In genomic region chr9:33826116-33826515, GRCm38 (mm10) we compare ENCODE assay signal across 16 mouse cellular contexts.
DNase-seq lines count a peak whose midpoint lies in the region.
"Had no signal": no experiment of that assay in that cellular context is flagged by ENCODE, and none has a peak within 500 bp of the region (broad histone marks: within the 10 kb centered on the region; RNA-seq: fewer than 3 reads in every experiment).

No protein-coding gene starts in this region.

- peak; percentile 6 to 62 for DNase-seq in layer of hippocampus, adult 18-20 months (ENCODE audit: low spot score in 2 of 2)
- no peak for DNase-seq in layer of hippocampus, postnatal 10 days (ENCODE audit: low spot score in 2 of 2)
- DNase-seq in brain, adult 2 months (ENCODE audit: low read depth, low spot score) = peak; percentile 73
- peak; percentile 15 to 24 for DNase-seq in layer of hippocampus, adult 8-10 months (ENCODE audit: low spot score in 2 of 2)
- peak; percentile 17 for DNase-seq in right cerebral cortex, postnatal 25 days
- no peak for DNase-seq in heart, adult 11 months
- DNase-seq in lung, postnatal 36 days = no peak
- DNase-seq: adrenal gland, adult 2 months; B cell, adult 2 months; cerebellum, adult 2 months; cerebellum, postnatal 25 days; gastrocnemius, postnatal 10 days; heart, postnatal 10 days; liver, embryonic 13.5 days; lung, adult 2 months; thymus, postnatal 4 days had no signal

Comparison
In these comparisons a context has a peak if more than half of its experiments do, and no peak if none do; other contexts are left out.
1. DNase-seq: peak in layer of hippocampus, adult 18-20 months (2 of 2), brain, adult 2 months (single experiment), layer of hippocampus, adult 8-10 months (2 of 2) and right cerebral cortex, postnatal 25 days (single experiment); none in layer of hippocampus, postnatal 10 days (0 of 2), heart, adult 11 months (single experiment) and lung, postnatal 36 days (single experiment).